Mouse (Mus musculus) forebrain, postnatal 0 days (tissue): Measurements from ENCODE around the gene Dnajb6. TPM values are rescaled to one million over a fixed set of nuclear protein-coding genes. Genes with fewer than 3 reads are reported as not detected.

Experiments used
- ATAC-seq: fragments of 200-750 bp; cut with Nextera tagmentation; 2 replicates; pipeline ENCODE4 v1.8.0; 2017; ENCODE audit warnings: mild to moderate bottlenecking, moderate library complexity
- DNase-seq: peaks from one replicate; pipeline ENCODE4 v3.0.0-alpha.2; 2015
- H3K27ac ChIP-seq: fragments of 300-500 bp; sonication (generic); 2 replicates; pipeline ENCODE4 v1.5.1; 2014; ENCODE audit warnings: low read depth, mild to moderate bottlenecking, antibody characterized with exemption, low read length, moderate library complexity, mixed read lengths
- H3K27me3 ChIP-seq: fragments of 300-500 bp; sonication (generic); 2 replicates; pipeline ENCODE4 v1.6.1; 2014; ENCODE audit warnings: mild to moderate bottlenecking, low read length, mixed read lengths; ENCODE audit not compliant: insufficient read depth
- H3K36me3 ChIP-seq: fragments of 300-500 bp; sonication (generic); 2 replicates; pipeline ENCODE4 v1.6.1; 2014; ENCODE audit warnings: mild to moderate bottlenecking, moderate library complexity; ENCODE audit not compliant: insufficient read depth
- H3K4me1 ChIP-seq: fragments of 300-500 bp; sonication (generic); 2 replicates; pipeline ENCODE4 v1.6.1; 2014; ENCODE audit warnings: antibody characterized with exemption; ENCODE audit not compliant: insufficient read depth
- H3K4me2 ChIP-seq: fragments of 300-500 bp; sonication (generic); 2 replicates; pipeline ENCODE4 v1.6.1; 2014; ENCODE audit warnings: low read depth, mild to moderate bottlenecking, moderate library complexity
- H3K4me3 ChIP-seq: fragments of 300-500 bp; sonication (generic); 2 replicates; pipeline ENCODE4 v1.5.1; 2014; ENCODE audit warnings: low read depth, low read length, mixed read lengths
- H3K9ac ChIP-seq: fragments of 300-500 bp; sonication (generic); 2 replicates; pipeline ENCODE4 v1.6.1; 2014; ENCODE audit warnings: mild to moderate bottlenecking
- H3K9me3 ChIP-seq: fragments of 300-500 bp; sonication (generic); 2 replicates; pipeline ENCODE4 v1.6.1; 2016; ENCODE audit warnings: low read length
- CTCF ChIP-seq: sonication (generic); IDR thresholded peaks from 2 replicates; pipeline ENCODE4 v1.5.1; 2016; ENCODE audit warnings: antibody characterized with exemption, control low read depth, low read depth
- WGBS: fragments of 180-500 bp; shearing (Covaris S2); extraction: QIAGEN DNeasy Blood & Tissue Kit; methylation state at CpG from one replicate; pipeline ENCODE4 v1.1.7; 2014; 5-methylcytosine and 5-hydroxymethylcytosine counted together
- polyA plus RNA-seq: library from polyadenylated mRNA; unstranded; fragments of >200 nt; fragmentation: Nextera tagmentation; extraction: Ambion mirVana; gene quantifications from 2 replicates; pipeline ENCODE4 v1.2.1, GENCODE M21; 2015
- total RNA-seq: library from RNA; depleted of rRNA; stranded (reverse); fragments of >200 nt; gene quantifications from 2 replicates; pipeline ENCODE4 v1.2.3, GENCODE M21; 2014

Dnajb6 gene
- total and polyA plus RNA-seq, 2 experiments from 2014 or later = 310 to 384 TPM

- Histone ChIP-seq H3K9ac (no peak overlapping the region), H3K9me3 (no peaks in the 10 kb centered on the region), H3K36me3 (no peaks in the 10 kb centered on the region), H3K27ac (no peak overlapping the region), H3K27me3 (no peaks in the 10 kb centered on the region), H3K4me2 (no peak overlapping the region), H3K4me3 (no peak overlapping the region), H3K4me1 (no peaks in the 10 kb centered on the region)
- DNase-seq (no peak), ATAC-seq (no peak)
- no peak for TF ChIP-seq CTCF
- 88% methylated on average over 5 of the region's 5 CpGs for WGBS
Measured at GRCm38 (mm10) chr5:29847494-29847893, 112.0 kb downstream of the Dnajb6 start.

GRCm38 (mm10) chr5:29848091-29848490 is 112.6 kb downstream of the Dnajb6 start:
- Histone ChIP-seq H3K4me2 (no peak overlapping the region), H3K36me3 (no peaks in the 10 kb centered on the region), H3K27ac (no peak overlapping the region), H3K4me1 (no peaks in the 10 kb centered on the region), H3K9me3 (no peaks in the 10 kb centered on the region), H3K27me3 (no peaks in the 10 kb centered on the region), H3K4me3 (no peak overlapping the region), H3K9ac (no peak overlapping the region)
- DNase-seq (no peak), ATAC-seq (no peak)
- TF ChIP-seq CTCF = no peak
- WGBS = 83% methylated on average over 2 of the region's 2 CpGs

GRCm38 (mm10) chr5:29852376-29852775 is 116.9 kb downstream of the Dnajb6 start:
- Histone ChIP-seq H3K27me3 (no peaks in the 10 kb centered on the region), H3K4me2 (no peak overlapping the region), H3K9me3 (no peaks in the 10 kb centered on the region), H3K36me3 (no peaks in the 10 kb centered on the region), H3K9ac (no peak overlapping the region), H3K4me3 (no peak overlapping the region), H3K4me1 (no peaks in the 10 kb centered on the region), H3K27ac (no peak overlapping the region)
- DNase-seq (no peak), ATAC-seq (no peak)
- WGBS = 78% methylated on average over 8 of the region's 8 CpGs
- TF ChIP-seq CTCF = no peak

GRCm38 (mm10) chr5:29853035-29853434 is 117.5 kb downstream of the Dnajb6 start:
- 94% methylated on average over 1 of the region's 1 CpGs for WGBS
- Histone ChIP-seq H3K4me2 (no peak overlapping the region), H3K4me1 (no peaks in the 10 kb centered on the region), H3K36me3 (no peaks in the 10 kb centered on the region), H3K4me3 (no peak overlapping the region), H3K27me3 (no peaks in the 10 kb centered on the region), H3K9ac (no peak overlapping the region), H3K9me3 (no peaks in the 10 kb centered on the region), H3K27ac (no peak overlapping the region)
- no peak for DNase-seq
- ATAC-seq = no peak
- no peak for TF ChIP-seq CTCF

- Histone ChIP-seq H3K4me2 (no peak overlapping the region), H3K4me3 (no peak overlapping the region), H3K36me3 (no peaks in the 10 kb centered on the region), H3K9me3 (no peaks in the 10 kb centered on the region), H3K4me1 (no peaks in the 10 kb centered on the region), H3K27ac (no peak overlapping the region), H3K27me3 (no peaks in the 10 kb centered on the region), H3K9ac (no peak overlapping the region)
- no peak for TF ChIP-seq CTCF
- WGBS = 83% methylated on average over 5 of the region's 5 CpGs
- no peak for DNase-seq
- no peak for ATAC-seq
Measured at GRCm38 (mm10) chr5:29854376-29854775, 118.9 kb downstream of the Dnajb6 start.

- TF ChIP-seq CTCF = no peak
- WGBS = 97% methylated on average over 1 of the region's 1 CpGs
- H3K4me3 ChIP-seq = no peak overlapping the region
- ATAC-seq = no peak
- no peak overlapping the region for H3K9ac ChIP-seq
- DNase-seq = no peak
- H3K4me2 ChIP-seq = no peak overlapping the region
- H3K9me3 ChIP-seq = no peaks in the 10 kb centered on the region
- no peaks in the 10 kb centered on the region for H3K4me1 ChIP-seq
- H3K27ac ChIP-seq = no peak overlapping the region
- H3K36me3 ChIP-seq = no peaks in the 10 kb centered on the region
- H3K27me3 ChIP-seq = no peaks in the 10 kb centered on the region
Measured at GRCm38 (mm10) chr5:29854971-29855370, 119.5 kb downstream of the Dnajb6 start.

GRCm38 (mm10) chr5:29861522-29861921 is 126.0 kb downstream of the Dnajb6 start:
- Histone ChIP-seq H3K4me3 (no peak overlapping the region), H3K27ac (no peak overlapping the region), H3K9me3 (no peaks in the 10 kb centered on the region), H3K36me3 (no peaks in the 10 kb centered on the region), H3K4me1 (no peaks in the 10 kb centered on the region), H3K9ac (no peak overlapping the region), H3K27me3 (no peaks in the 10 kb centered on the region), H3K4me2 (no peak overlapping the region)
- 75% methylated on average over 3 of the region's 3 CpGs for WGBS
- ATAC-seq = no peak
- no peak for TF ChIP-seq CTCF
- no peak for DNase-seq

- DNase-seq (no peak), ATAC-seq (no peak)
- WGBS = 98% methylated on average over 5 of the region's 5 CpGs
- H3K36me3 ChIP-seq = no peaks in the 10 kb centered on the region
- TF ChIP-seq CTCF = no peak
- H3K9ac ChIP-seq = no peak overlapping the region
- no peaks in the 10 kb centered on the region for H3K9me3 ChIP-seq
- no peak overlapping the region for H3K4me3 ChIP-seq
- H3K4me1 ChIP-seq = no peaks in the 10 kb centered on the region
- H3K27ac ChIP-seq = no peak overlapping the region
- no peak overlapping the region for H3K4me2 ChIP-seq
- H3K27me3 ChIP-seq = no peaks in the 10 kb centered on the region
Measured at GRCm38 (mm10) chr5:29862388-29862787, 126.9 kb downstream of the Dnajb6 start.
